Mouse (Mus musculus) monocyte, adult 5-6 weeks (primary cell): ENCODE results near the gene Ergic1. TPM values are rescaled to one million over a fixed set of nuclear protein-coding genes. Genes with fewer than 3 reads are reported as not detected.
A peak's percentile ranks its signal among the peaks of the same experiment; 100 is the strongest.

Source experiments
- ATAC-seq: fragments of 153-309, 156-312 bp; replicated peaks from 2 replicates; pipeline ENCODE4 v1.8.0; 2017; ENCODE audit warnings: mild to moderate bottlenecking; ENCODE audit not compliant: low TSS enrichment, insufficient number of reproducible peaks, severe bottlenecking, poor library complexity, low FRiP score
- total RNA-seq: library from RNA; stranded (forward); fragments of 200-1000, 200-491, 200-594 nt; gene quantifications from 3 replicates; pipeline ENCODE4 v1.2.3, GENCODE M21; 2017

Gene Ergic1
- total RNA-seq, 1 experiment from 2014 or later = 20.2 TPM

GRCm38 (mm10) chr17:26676252-26676615 lies 114.9 kb downstream of the Ergic1 start:
- ATAC-seq = peak; percentile 90

- ATAC-seq = peak; percentile 23
These were observed 115.5 kb downstream of the Ergic1 start for GRCm38 (mm10) chr17:26676616-26677376.

- ATAC-seq = no peak
These were observed 116.7 kb downstream of the Ergic1 start for GRCm38 (mm10) chr17:26677711-26678637.

- ATAC-seq = no peak
These were observed 120.0 kb downstream of the Ergic1 start for GRCm38 (mm10) chr17:26681276-26681675.

GRCm38 (mm10) chr17:26686334-26687000 lies 125.2 kb downstream of the Ergic1 start:
- ATAC-seq = no peak

- no peak for ATAC-seq
These were observed 127.8 kb downstream of the Ergic1 start for GRCm38 (mm10) chr17:26688795-26689735.

GRCm38 (mm10) chr17:26689810-26690209 lies 128.5 kb downstream of the Ergic1 start:
- no peak for ATAC-seq

- no peak for ATAC-seq
These were observed 128.9 kb downstream of the Ergic1 start for GRCm38 (mm10) chr17:26690236-26690635.

- ATAC-seq = no peak
These were observed 129.8 kb downstream of the Ergic1 start for GRCm38 (mm10) chr17:26691110-26691509.

- ATAC-seq = no peak
These were observed 132.1 kb downstream of the Ergic1 start for GRCm38 (mm10) chr17:26693424-26693823.

- no peak for ATAC-seq
These were observed 132.9 kb downstream of the Ergic1 start for GRCm38 (mm10) chr17:26694171-26694570.

- no peak for ATAC-seq
These were observed 133.9 kb downstream of the Ergic1 start for GRCm38 (mm10) chr17:26695193-26695592.

- peak; percentile 62 for ATAC-seq
These were observed 137.6 kb downstream of the Ergic1 start for GRCm38 (mm10) chr17:26698846-26699245.

GRCm38 (mm10) chr17:26699819-26700616 lies 138.7 kb downstream of the Ergic1 start:
- no peak for ATAC-seq

GRCm38 (mm10) chr17:26701565-26701964 lies 140.3 kb downstream of the Ergic1 start:
- ATAC-seq = no peak

GRCm38 (mm10) chr17:26702621-26703020 lies 141.3 kb downstream of the Ergic1 start:
- ATAC-seq = no peak

- no peak for ATAC-seq
These were observed 142.4 kb downstream of the Ergic1 start for GRCm38 (mm10) chr17:26703671-26704070.
